Mouse (Mus musculus): Measurements from ENCODE around the gene Cyp1a2. TPM values are rescaled to one million over a fixed set of nuclear protein-coding genes. Genes with fewer than 3 reads are reported as not detected.
"Not testable (repeated sequence)": the region's sequence is repeated elsewhere in the genome, so short reads cannot be mapped to it uniquely, and the experiment has no call there.

Gene Cyp1a2
- polyA plus RNA-seq, 1 experiment from 2014 or later, result not detected

DNA sequence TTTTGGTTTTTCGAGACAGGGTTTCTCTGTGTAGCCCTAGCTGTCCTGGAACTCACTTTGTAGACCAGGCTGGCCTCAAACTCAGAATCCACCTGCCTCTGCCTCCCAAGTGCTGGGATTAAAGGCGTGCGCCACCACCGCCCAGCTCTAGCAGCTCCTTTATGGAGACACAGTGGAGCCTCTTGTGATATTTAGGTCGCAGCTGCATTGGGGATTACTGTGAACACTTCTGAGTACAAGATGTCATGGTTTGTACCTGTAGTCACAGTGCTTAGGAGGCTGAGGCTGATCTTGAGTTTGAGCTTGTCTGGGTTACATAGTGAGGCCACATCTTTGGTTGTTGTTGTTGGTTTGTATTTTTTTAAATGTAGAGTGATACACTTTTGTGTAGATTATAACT is 26.7 kb upstream of the Cyp1a2 start:
- not testable (repeated sequence) for H3K4me3 ChIP-seq (ENCODE audit: low read depth, low read length); H3K9me3 ChIP-seq (replicated peaks; ENCODE audit: control insufficient read depth, low read length, poor library complexity, severe bottlenecking); ATAC-seq; H3K4me2 ChIP-seq (ENCODE audit: low read length); H3K27ac ChIP-seq (ENCODE audit: low read length); H3K27me3 ChIP-seq (ENCODE audit: control insufficient read depth, insufficient read depth, low read depth, low read length); H3K9ac ChIP-seq (ENCODE audit: low read depth, low read length)
- peaks cover 16% of the 10 kb centered on the region for H3K4me1 ChIP-seq (ENCODE audit: control insufficient read depth, insufficient read depth, low read length)
- H3K36me3 ChIP-seq (ENCODE audit: control insufficient read depth, insufficient read depth, low read length), result peaks cover 12% of the 10 kb centered on the region
- 90% methylated on average over 5 of the region's 5 CpGs for WGBS

- Histone ChIP-seq H3K4me2 (ENCODE audit: low read length) (peak overlapping the region; percentile 82), H3K36me3 (ENCODE audit: control insufficient read depth, insufficient read depth, low read length) (peaks cover 4% of the 10 kb centered on the region), H3K27ac (ENCODE audit: low read length) (peak overlapping the region; percentile 81), H3K9ac (ENCODE audit: low read depth, low read length) (peak overlapping the region; percentile 88), H3K27me3 (ENCODE audit: control insufficient read depth, insufficient read depth, low read depth, low read length) (no peaks in the 10 kb centered on the region; the same call in 1 of the 2 replicates), H3K9me3 (replicated peaks; ENCODE audit: control insufficient read depth, low read length, poor library complexity, severe bottlenecking) (0 out of 2 replicates have a peak, but pooled peaks cover 2% of the 10 kb centered on the region), H3K4me1 (ENCODE audit: control insufficient read depth, insufficient read depth, low read length) (peaks cover 16% of the 10 kb centered on the region), H3K4me3 (ENCODE audit: low read depth, low read length) (peak overlapping the region; percentile 92)
- ATAC-seq, result peak; percentile 64
- WGBS, result 3% methylated on average over 38 of the region's 39 CpGs
Observed at GRCm38 (mm10) chr9:57708720-57709274, 25.3 kb upstream of the Cyp1a2 start.

DNA sequence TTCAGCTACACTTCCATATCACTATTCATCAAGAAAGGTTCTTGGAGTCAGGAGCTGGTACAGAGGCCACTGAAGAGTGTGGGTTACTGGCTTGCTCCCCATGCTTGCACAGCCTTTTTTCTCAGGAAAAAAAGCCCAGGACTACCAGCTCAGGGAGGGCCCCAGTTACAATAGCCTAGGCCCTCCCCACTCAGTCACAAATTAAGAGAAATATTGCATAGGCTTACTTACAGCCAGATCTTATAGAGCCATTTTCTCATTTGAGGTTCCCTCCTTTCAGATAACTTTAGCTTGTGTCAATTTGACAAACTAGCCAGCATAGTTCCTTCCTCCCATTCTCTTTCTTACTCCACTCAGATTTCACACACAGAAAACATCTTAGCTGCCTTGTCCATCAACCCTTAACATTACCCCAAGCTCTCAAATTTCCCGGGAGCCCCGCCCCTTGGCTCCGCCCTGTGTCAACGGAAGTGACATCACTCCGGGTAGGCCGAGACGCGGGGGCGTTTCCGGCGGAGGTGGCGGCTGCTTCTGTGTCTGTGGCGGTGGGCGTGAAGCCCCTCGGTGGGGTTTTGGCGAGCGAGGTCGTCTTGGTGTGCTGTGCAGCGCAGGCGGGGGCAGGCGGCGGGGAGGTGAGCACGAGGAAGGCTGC is 24.7 kb upstream of the Cyp1a2 start, which contains the start of gene Edc3:
Edc3 (plus strand) TSS at position 473 of the 652 bp plus-strand sequence.
- WGBS, result under 1% methylated on average over 23 of the region's 23 CpGs

DNA sequence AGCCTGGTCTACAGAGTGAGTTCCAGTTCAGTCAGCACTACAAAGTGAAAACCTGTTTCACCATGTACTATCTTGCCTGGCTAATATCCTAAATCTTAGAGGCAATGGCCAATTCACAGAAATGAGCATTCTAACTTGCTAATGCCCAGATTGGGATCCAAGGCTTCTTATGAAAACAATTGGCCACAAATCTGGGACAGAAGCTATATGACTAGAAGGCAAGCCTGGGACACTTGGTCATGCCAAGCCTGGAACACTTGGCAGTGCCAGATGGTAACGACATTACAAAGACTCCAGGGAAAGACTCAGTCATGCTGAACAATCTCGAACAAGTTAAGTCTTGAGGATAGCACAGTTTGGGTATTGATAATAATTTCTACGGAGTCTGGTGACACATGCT is 23.0 kb upstream of the Cyp1a2 start:
- Histone ChIP-seq H3K9me3 (replicated peaks; ENCODE audit: control insufficient read depth, low read length, poor library complexity, severe bottlenecking) (0 out of 2 replicates have a peak, but pooled peaks cover 2% of the 10 kb centered on the region), H3K4me1 (ENCODE audit: control insufficient read depth, insufficient read depth, low read length) (peaks cover 16% of the 10 kb centered on the region), H3K9ac (ENCODE audit: low read depth, low read length) (no peak overlapping the region), H3K36me3 (ENCODE audit: control insufficient read depth, insufficient read depth, low read length) (no peaks in the 10 kb centered on the region), H3K4me3 (ENCODE audit: low read depth, low read length) (no peak overlapping the region), H3K4me2 (ENCODE audit: low read length) (no peak overlapping the region), H3K27me3 (ENCODE audit: control insufficient read depth, insufficient read depth, low read depth, low read length) (no peaks in the 10 kb centered on the region; the same call in 1 of the 2 replicates), H3K27ac (ENCODE audit: low read length) (no peak overlapping the region)
- 94% methylated on average over 3 of the region's 3 CpGs for WGBS
- ATAC-seq, result no peak

More for the DNA sequence above, 24.7 kb upstream of the Cyp1a2 start, which contains the start of gene Edc3:
- Histone ChIP-seq H3K36me3 (ENCODE audit: control insufficient read depth, insufficient read depth, low read length) (peaks cover under 1% of the 10 kb centered on the region), H3K9me3 (replicated peaks; ENCODE audit: control insufficient read depth, low read length, poor library complexity, severe bottlenecking) (0 out of 2 replicates have a peak, but pooled peaks cover 2% of the 10 kb centered on the region), H3K4me1 (ENCODE audit: control insufficient read depth, insufficient read depth, low read length) (peaks cover 16% of the 10 kb centered on the region), H3K9ac (ENCODE audit: low read depth, low read length) (peak within 1 kb of the TSS; percentile 88), H3K4me2 (ENCODE audit: low read length) (peak within 1 kb of the TSS; percentile 82), H3K4me3 (ENCODE audit: low read depth, low read length) (peak within 1 kb of the TSS; percentile 92), H3K27ac (ENCODE audit: low read length) (peak within 1 kb of the TSS; percentile 81), H3K27me3 (ENCODE audit: control insufficient read depth, insufficient read depth, low read depth, low read length) (no peaks in the 10 kb centered on the region; the same call in 1 of the 2 replicates)
- ATAC-seq, result peak; percentile 93

DNA sequence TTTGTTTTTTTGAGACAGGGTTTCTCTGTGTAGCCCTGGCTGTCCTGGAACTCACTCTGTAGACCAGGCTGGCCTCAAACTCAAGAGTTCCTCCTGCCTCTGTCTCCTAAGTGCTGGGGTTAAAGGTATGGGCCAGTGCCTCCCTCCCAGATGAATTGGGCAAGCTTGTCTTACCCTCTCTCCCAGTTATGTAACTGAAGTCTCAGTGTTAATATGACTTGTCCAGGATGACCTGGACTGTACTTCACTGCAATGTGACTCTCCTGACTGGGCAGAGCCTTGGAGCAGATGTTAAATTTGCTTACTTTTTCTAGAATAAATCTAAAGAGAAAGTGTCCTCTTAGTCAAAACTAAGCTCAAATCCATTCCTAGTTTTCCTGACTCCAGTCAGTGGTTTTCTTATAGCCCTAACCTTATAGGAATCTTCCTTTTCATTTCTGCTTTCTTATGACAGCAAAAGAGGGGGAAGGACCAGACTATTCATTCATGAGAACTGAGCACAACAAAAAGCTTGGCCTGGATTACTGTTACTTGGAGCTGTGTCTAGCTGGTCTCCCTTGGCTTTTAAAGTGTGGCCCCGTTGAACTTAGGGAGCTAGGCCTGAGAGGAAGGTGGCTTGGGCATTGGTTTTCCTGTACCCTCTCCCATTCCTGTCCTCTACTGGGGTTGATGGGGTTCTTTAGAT is 15.1 kb upstream of the Cyp1a2 start:
- Histone ChIP-seq H3K4me1 (ENCODE audit: control insufficient read depth, insufficient read depth, low read length) (peaks cover 9% of the 10 kb centered on the region), H3K9ac (ENCODE audit: low read depth, low read length) (no peak overlapping the region), H3K36me3 (ENCODE audit: control insufficient read depth, insufficient read depth, low read length) (no peaks in the 10 kb centered on the region), H3K27ac (ENCODE audit: low read length) (no peak overlapping the region), H3K4me3 (ENCODE audit: low read depth, low read length) (no peak overlapping the region), H3K9me3 (replicated peaks; ENCODE audit: control insufficient read depth, low read length, poor library complexity, severe bottlenecking) (no peaks in the 10 kb centered on the region), H3K4me2 (ENCODE audit: low read length) (no peak overlapping the region), H3K27me3 (ENCODE audit: control insufficient read depth, insufficient read depth, low read depth, low read length) (peaks cover 7% of the 10 kb centered on the region; the same call in 1 of the 2 replicates)
- WGBS, result 85% methylated on average over 1 of the region's 1 CpGs
- no peak for ATAC-seq

GRCm38 (mm10) chr9:57697380-57697779 is 13.9 kb upstream of the Cyp1a2 start:
- H3K36me3 ChIP-seq (ENCODE audit: control insufficient read depth, insufficient read depth, low read length), result no peaks in the 10 kb centered on the region
- H3K4me1 ChIP-seq (ENCODE audit: control insufficient read depth, insufficient read depth, low read length), result peaks cover 9% of the 10 kb centered on the region
- H3K27me3 ChIP-seq (ENCODE audit: control insufficient read depth, insufficient read depth, low read depth, low read length), result peaks cover 7% of the 10 kb centered on the region; the same call in 1 of the 2 replicates
- H3K27ac ChIP-seq (ENCODE audit: low read length), result no peak overlapping the region
- no peak overlapping the region for H3K4me3 ChIP-seq (ENCODE audit: low read depth, low read length)
- no peak overlapping the region for H3K4me2 ChIP-seq (ENCODE audit: low read length)
- WGBS, result 26% methylated on average over 4 of the region's 4 CpGs
- peak; percentile 33; the same call in 1 of the 2 replicates for ATAC-seq
- no peak overlapping the region for H3K9ac ChIP-seq (ENCODE audit: low read depth, low read length)
- no peaks in the 10 kb centered on the region for H3K9me3 ChIP-seq (replicated peaks; ENCODE audit: control insufficient read depth, low read length, poor library complexity, severe bottlenecking)

DNA sequence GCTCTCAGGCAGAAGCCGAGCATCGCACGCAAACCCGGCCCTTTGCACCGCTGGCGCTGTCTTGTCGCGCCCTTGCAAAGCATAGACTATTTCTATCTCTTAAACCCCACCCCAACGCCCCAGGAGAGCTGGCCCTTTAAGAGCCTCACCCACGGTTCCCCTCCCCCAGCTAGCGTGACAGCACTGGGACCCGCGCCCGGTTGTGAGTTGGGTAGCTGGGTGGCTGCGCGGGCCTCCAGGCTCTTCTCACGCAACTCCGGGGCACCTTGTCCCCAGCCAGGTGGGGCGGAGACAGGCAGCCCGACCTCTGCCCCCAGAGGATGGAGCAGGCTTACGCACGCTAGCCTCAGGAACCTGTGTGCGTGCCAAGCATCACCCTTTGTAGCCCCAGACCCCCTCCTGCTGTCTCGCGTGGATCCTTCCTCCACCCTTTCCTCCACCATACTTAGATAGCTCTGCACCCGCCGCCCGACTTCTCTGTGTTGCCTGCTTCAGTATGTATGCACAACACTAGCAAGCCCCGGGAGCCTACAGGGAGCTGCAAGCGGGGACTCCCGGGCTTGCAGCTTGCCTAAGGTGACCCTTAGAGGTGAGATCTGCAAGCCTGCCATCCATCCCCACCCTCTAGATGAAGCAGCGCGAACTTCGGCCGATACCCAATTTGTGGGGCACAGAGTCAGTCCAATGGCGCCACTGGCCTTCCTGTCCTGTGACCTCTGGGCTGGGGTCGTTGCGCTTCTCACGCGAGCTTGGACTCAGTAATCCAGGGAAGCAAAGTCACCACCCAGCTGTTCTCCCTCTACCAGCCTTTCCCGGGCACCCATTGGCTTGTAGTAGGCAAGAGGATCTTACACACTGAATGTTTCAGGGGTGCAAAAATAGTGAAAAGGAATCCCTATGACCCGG is 13.1 kb upstream of the Cyp1a2 start:
- Histone ChIP-seq H3K4me2 (ENCODE audit: low read length) (peak overlapping the region; percentile 74), H3K27ac (ENCODE audit: low read length) (no peak overlapping the region), H3K4me3 (ENCODE audit: low read depth, low read length) (peak overlapping the region; percentile 44), H3K4me1 (ENCODE audit: control insufficient read depth, insufficient read depth, low read length) (peaks cover 9% of the 10 kb centered on the region), H3K9me3 (replicated peaks; ENCODE audit: control insufficient read depth, low read length, poor library complexity, severe bottlenecking) (no peaks in the 10 kb centered on the region), H3K36me3 (ENCODE audit: control insufficient read depth, insufficient read depth, low read length) (no peaks in the 10 kb centered on the region), H3K27me3 (ENCODE audit: control insufficient read depth, insufficient read depth, low read depth, low read length) (peaks cover 7% of the 10 kb centered on the region; the same call in 1 of the 2 replicates), H3K9ac (ENCODE audit: low read depth, low read length) (peak overlapping the region; percentile 58)
- 1% methylated on average over 42 of the region's 42 CpGs for whole genome bisulfite sequencing
- ATAC-seq, result peak; percentile 80

DNA sequence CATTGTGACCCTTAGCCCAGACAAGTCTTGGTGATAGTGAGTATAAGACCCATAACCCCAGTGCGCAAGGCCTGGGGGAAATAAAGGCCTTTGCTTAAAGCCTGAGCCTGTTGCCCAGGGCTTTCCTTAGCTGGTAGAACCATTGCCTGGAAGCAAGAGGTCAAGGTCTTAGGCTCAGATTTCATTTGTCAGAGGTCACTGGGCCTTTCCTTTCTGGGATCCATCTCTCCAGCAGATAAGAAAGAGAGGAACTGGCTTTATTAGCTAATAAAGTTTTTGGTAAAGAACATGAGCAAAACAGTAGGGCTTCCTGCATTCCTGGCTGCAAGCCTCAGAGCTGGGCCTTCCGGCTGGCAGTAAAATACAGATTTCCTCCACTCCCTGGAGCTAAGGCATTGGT is 10.6 kb upstream of the Cyp1a2 start:
- H3K9me3 ChIP-seq (replicated peaks; ENCODE audit: control insufficient read depth, low read length, poor library complexity, severe bottlenecking), result no peaks in the 10 kb centered on the region
- H3K4me1 ChIP-seq (ENCODE audit: control insufficient read depth, insufficient read depth, low read length), result peaks cover 9% of the 10 kb centered on the region
- WGBS, result 80% methylated on average over 2 of the region's 2 CpGs

More for the DNA sequence above, 10.6 kb upstream of the Cyp1a2 start:
- Histone ChIP-seq H3K36me3 (ENCODE audit: control insufficient read depth, insufficient read depth, low read length) (no peaks in the 10 kb centered on the region), H3K27me3 (ENCODE audit: control insufficient read depth, insufficient read depth, low read depth, low read length) (peaks cover 7% of the 10 kb centered on the region; the same call in 1 of the 2 replicates), H3K4me2 (ENCODE audit: low read length) (no peak overlapping the region), H3K9ac (ENCODE audit: low read depth, low read length) (no peak overlapping the region), H3K4me3 (ENCODE audit: low read depth, low read length) (no peak overlapping the region), H3K27ac (ENCODE audit: low read length) (no peak overlapping the region)
- no peak for ATAC-seq
